Mouse (Mus musculus) stomach, embryonic 15.5 days (tissue): ENCODE data around the gene AL732309.1. TPM values are rescaled to one million over a fixed set of nuclear protein-coding genes. Genes with fewer than 3 reads are reported as not detected.

Source experiments
- ATAC-seq: fragments of 200-750 bp; cut with Nextera tagmentation; 2 replicates; pipeline ENCODE4 v1.8.0; 2017; ENCODE audit warnings: low read depth, moderate number of reproducible peaks, moderate TSS enrichment; ENCODE audit not compliant: insufficient read depth, low FRiP score
- H3K27ac ChIP-seq: fragments of 300-500 bp; sonication (generic); 2 replicates; pipeline ENCODE4 v1.5.1; 2015; ENCODE audit warnings: mild to moderate bottlenecking, inconsistent platforms
- H3K27me3 ChIP-seq: fragments of 300-500 bp; sonication (generic); replicated peaks from 2 replicates; pipeline ENCODE4 v1.6.1; 2015; ENCODE audit warnings: inconsistent platforms
- H3K36me3 ChIP-seq: fragments of 300-500 bp; sonication (generic); 2 replicates; pipeline ENCODE4 v1.6.1; 2015; ENCODE audit warnings: inconsistent platforms
- H3K4me1 ChIP-seq: fragments of 300-500 bp; sonication (generic); 2 replicates; pipeline ENCODE4 v1.6.1; 2015; ENCODE audit warnings: inconsistent platforms
- H3K4me2 ChIP-seq: fragments of 300-500 bp; sonication (generic); 2 replicates; pipeline ENCODE4 v1.6.1; 2015; ENCODE audit warnings: mild to moderate bottlenecking, inconsistent platforms
- H3K4me3 ChIP-seq: fragments of 300-500 bp; sonication (generic); replicated peaks from 2 replicates; pipeline ENCODE4 v1.5.1; 2015; ENCODE audit warnings: inconsistent platforms
- H3K9ac ChIP-seq: fragments of 300-500 bp; sonication (generic); 2 replicates; pipeline ENCODE4 v1.6.1; 2015; ENCODE audit warnings: inconsistent platforms
- H3K9me3 ChIP-seq: fragments of 300-500 bp; sonication (generic); 2 replicates; pipeline ENCODE4 v1.6.1; 2016; ENCODE audit warnings: inconsistent platforms
- WGBS: fragments of 180-500 bp; shearing (Covaris S2); methylation state at CpG from one replicate; pipeline ENCODE4 v1.1.7; 2015; 5-methylcytosine and 5-hydroxymethylcytosine counted together
- polyA plus RNA-seq: library from polyadenylated mRNA; unstranded; fragments of >200 nt; fragmentation: Nextera tagmentation; extraction: Ambion mirVana; gene quantifications from 2 replicates; pipeline ENCODE4 v1.2.1, GENCODE M21; 2015

The AL732309.1 gene
- polyA plus RNA-seq, 1 experiment from 2014 or later, result 7.2 TPM

GRCm38 (mm10) chr2:25234551-25235220, 12.0 kb downstream of the AL732309.1 start:
- Histone ChIP-seq H3K4me1 (no peaks in the 10 kb centered on the region), H3K36me3 (no peaks in the 10 kb centered on the region), H3K4me3 (no peak overlapping the region), H3K4me2 (no peak overlapping the region), H3K9me3 (no peaks in the 10 kb centered on the region), H3K27ac (no peak overlapping the region), H3K9ac (no peak overlapping the region), H3K27me3 (no peaks in the 10 kb centered on the region)
- no peak for ATAC-seq
- 48% methylated on average over 5 of the region's 5 CpGs for WGBS

DNA sequence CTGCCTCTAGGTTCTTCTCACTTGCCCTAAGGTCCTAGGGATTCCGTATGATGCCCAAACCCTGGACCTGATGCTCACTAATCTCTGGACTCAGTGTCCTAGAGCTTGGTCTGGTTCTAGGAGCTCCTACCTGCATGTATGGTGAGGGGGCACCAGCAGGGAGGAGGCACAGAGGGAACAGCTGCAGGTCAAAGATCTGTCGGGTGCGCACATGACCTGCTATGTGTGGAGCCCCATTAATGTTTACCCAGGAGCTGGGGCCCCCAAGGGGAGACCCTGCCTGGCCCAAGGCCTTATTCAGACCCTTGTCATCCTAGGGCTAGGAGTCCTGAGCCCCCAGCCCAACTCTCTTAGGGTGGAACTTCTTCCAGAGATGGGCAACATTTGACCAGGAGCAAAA, 12.6 kb downstream of the AL732309.1 start, which contains the start of gene Slc34a3:
TSS of gene Slc34a3 (minus strand) at position 315 of the 400 bp plus-strand sequence.
- no peak within 1 kb of the TSS for H3K4me3 ChIP-seq
- H3K27me3 ChIP-seq, result no peaks in the 10 kb centered on the region
- no peaks in the 10 kb centered on the region for H3K4me1 ChIP-seq
- H3K9ac ChIP-seq, result no peak within 1 kb of the TSS
- no peak within 1 kb of the TSS for H3K4me2 ChIP-seq
- ATAC-seq, result no peak
- no peak within 1 kb of the TSS for H3K27ac ChIP-seq
- H3K9me3 ChIP-seq, result no peaks in the 10 kb centered on the region
- 64% methylated on average over 3 of the region's 3 CpGs for WGBS
- no peaks in the 10 kb centered on the region for H3K36me3 ChIP-seq

DNA sequence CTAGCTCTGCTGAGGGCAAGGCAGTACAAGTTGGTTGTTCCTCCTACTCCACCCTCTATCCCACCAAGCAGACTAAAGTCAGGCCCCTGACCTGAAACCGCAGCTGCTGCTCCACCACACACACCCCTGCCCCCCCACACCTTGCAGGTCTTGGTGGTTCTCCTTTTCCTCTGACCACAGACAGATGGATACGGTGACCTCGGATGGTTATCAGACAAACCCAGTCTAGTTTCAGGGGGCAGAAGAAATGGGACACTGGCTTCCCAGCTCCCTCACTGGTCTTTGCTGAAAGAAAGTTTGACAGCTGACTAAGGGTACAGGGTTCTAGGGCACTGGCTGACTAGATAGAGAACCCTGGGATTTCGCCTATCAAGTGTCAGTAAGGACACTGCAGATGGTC, 13.2 kb downstream of the AL732309.1 start:
- no peak overlapping the region for H3K4me3 ChIP-seq
- no peak overlapping the region for H3K27ac ChIP-seq
- ATAC-seq, result no peak
- no peaks in the 10 kb centered on the region for H3K27me3 ChIP-seq
- no peaks in the 10 kb centered on the region for H3K36me3 ChIP-seq
- H3K9ac ChIP-seq, result no peak overlapping the region
- no peaks in the 10 kb centered on the region for H3K4me1 ChIP-seq
- no peaks in the 10 kb centered on the region for H3K9me3 ChIP-seq
- no peak overlapping the region for H3K4me2 ChIP-seq
- WGBS, result 75% methylated on average over 4 of the region's 4 CpGs

DNA sequence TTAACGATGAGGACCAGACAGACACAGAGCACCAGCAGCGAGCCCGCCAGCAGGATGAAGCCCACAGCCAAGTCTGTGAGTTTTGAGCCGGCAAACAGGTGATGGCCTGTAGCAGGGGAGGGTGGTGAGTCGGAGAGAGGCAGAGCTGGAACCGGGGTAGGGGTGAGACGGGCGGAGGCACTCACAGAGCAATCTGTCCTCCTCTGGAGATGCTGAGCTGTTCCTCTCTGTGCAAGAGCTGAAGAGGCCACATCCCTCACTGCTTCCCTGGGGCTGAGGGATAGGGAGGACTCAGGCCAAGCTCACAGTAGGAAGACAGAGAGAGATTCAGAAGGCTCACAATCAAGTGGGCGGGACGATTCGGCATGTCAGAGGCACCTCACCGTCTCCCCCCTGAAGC, 15.6 kb downstream of the AL732309.1 start:
- H3K4me2 ChIP-seq, result no peak overlapping the region
- no peaks in the 10 kb centered on the region for H3K27me3 ChIP-seq
- 55% methylated on average over 12 of the region's 12 CpGs for WGBS
- H3K36me3 ChIP-seq, result no peaks in the 10 kb centered on the region
- H3K9me3 ChIP-seq, result no peaks in the 10 kb centered on the region
- H3K27ac ChIP-seq, result no peak overlapping the region
- no peak for ATAC-seq
- peaks cover 4% of the 10 kb centered on the region; the same call in 1 of the 2 replicates for H3K4me1 ChIP-seq
- H3K9ac ChIP-seq, result no peak overlapping the region
- no peak overlapping the region for H3K4me3 ChIP-seq

DNA sequence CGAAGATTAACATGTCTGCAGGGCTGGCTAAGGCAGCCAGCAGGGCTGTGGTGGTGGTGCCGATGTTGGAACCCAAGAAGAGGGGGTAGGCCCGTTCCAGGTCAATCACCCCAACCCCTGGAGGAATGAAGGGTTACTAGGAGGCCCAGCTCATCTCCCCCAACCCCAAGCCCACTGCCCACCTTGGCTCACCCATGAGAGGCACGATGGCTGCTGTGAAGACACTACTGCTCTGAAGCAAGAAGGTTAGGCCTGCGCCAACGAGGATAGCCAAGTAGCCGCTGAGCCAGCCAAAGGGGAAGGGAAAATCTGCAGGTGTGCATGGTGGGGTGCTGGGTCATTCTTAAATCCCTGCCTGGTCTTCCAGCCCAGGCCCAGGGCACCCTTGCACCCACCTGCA, 16.1 kb downstream of the AL732309.1 start:
- 89% methylated on average over 7 of the region's 7 CpGs for WGBS
- no peak overlapping the region for H3K4me2 ChIP-seq
- no peaks in the 10 kb centered on the region for H3K36me3 ChIP-seq
- H3K4me3 ChIP-seq, result no peak overlapping the region
- peaks cover 7% of the 10 kb centered on the region for H3K4me1 ChIP-seq
- ATAC-seq, result no peak
- H3K27me3 ChIP-seq, result no peaks in the 10 kb centered on the region
- H3K9ac ChIP-seq, result no peak overlapping the region
- no peaks in the 10 kb centered on the region for H3K9me3 ChIP-seq
- no peak overlapping the region for H3K27ac ChIP-seq

GRCm38 (mm10) chr2:25229582-25229981, 17.1 kb downstream of the AL732309.1 start:
- Histone ChIP-seq H3K4me1 (peaks cover 8% of the 10 kb centered on the region), H3K9ac (no peak overlapping the region), H3K36me3 (no peaks in the 10 kb centered on the region), H3K27ac (no peak overlapping the region), H3K4me2 (no peak overlapping the region), H3K27me3 (no peaks in the 10 kb centered on the region), H3K4me3 (no peak overlapping the region), H3K9me3 (no peaks in the 10 kb centered on the region)
- no peak for ATAC-seq
- 79% methylated on average over 5 of the region's 5 CpGs for WGBS

- Histone ChIP-seq H3K27me3 (no peaks in the 10 kb centered on the region), H3K9me3 (no peaks in the 10 kb centered on the region), H3K9ac (no peak overlapping the region; the same call in 1 of the 2 replicates), H3K4me3 (no peak overlapping the region), H3K4me1 (peaks cover 8% of the 10 kb centered on the region), H3K27ac (peak overlapping the region; percentile 75; the same call in 1 of the 2 replicates), H3K4me2 (peak overlapping the region; percentile 48), H3K36me3 (no peaks in the 10 kb centered on the region)
- no peak for ATAC-seq
- WGBS, result 70% methylated on average over 6 of the region's 6 CpGs
Observed at GRCm38 (mm10) chr2:25228995-25229530, 17.6 kb downstream of the AL732309.1 start.

GRCm38 (mm10) chr2:25228431-25228889, 18.2 kb downstream of the AL732309.1 start:
- Histone ChIP-seq H3K4me1 (peaks cover 12% of the 10 kb centered on the region), H3K27me3 (no peaks in the 10 kb centered on the region), H3K4me2 (peak overlapping the region; percentile 48), H3K9me3 (no peaks in the 10 kb centered on the region), H3K36me3 (no peaks in the 10 kb centered on the region), H3K9ac (no peak overlapping the region; the same call in 1 of the 2 replicates), H3K4me3 (peak overlapping the region; percentile 26; the same call in 1 of the 2 replicates), H3K27ac (peak overlapping the region; percentile 75; the same call in 1 of the 2 replicates)
- ATAC-seq, result 0 out of 2 replicates have a peak, but pooled peaks have one; percentile 2
- WGBS, result under 1% methylated on average over 7 of the region's 7 CpGs

DNA sequence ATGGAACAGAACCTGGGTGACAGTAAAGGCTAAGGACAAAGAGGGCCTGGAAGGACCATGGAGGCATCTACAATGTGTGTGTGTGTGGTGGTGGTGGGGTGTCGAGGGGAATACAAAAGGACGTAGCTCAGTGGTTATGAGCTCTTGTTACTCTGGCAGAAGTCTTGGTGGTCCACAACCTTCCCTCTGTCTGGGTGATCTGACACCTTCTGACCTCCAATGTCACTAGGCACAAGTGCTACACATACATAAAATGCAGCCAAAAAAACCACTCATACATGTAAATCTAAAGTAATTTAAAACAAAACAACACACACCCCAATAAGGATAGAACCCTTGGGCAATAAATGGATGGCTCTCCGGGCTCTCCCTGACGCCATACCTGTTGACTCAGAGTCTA, 19.3 kb downstream of the AL732309.1 start:
- H3K4me1 ChIP-seq, result peaks cover 16% of the 10 kb centered on the region
- H3K4me3 ChIP-seq, result no peak overlapping the region
- H3K4me2 ChIP-seq, result no peak overlapping the region
- no peak for ATAC-seq
- no peaks in the 10 kb centered on the region for H3K9me3 ChIP-seq
- no peak overlapping the region for H3K27ac ChIP-seq
- no peak overlapping the region for H3K9ac ChIP-seq
- H3K27me3 ChIP-seq, result no peaks in the 10 kb centered on the region
- 91% methylated on average over 4 of the region's 4 CpGs for WGBS
- no peaks in the 10 kb centered on the region for H3K36me3 ChIP-seq

- no peak overlapping the region for H3K4me3 ChIP-seq
- H3K27me3 ChIP-seq, result no peaks in the 10 kb centered on the region
- no peaks in the 10 kb centered on the region for H3K36me3 ChIP-seq
- WGBS, result 81% methylated on average over 5 of the region's 5 CpGs
- ATAC-seq, result no peak
- H3K9me3 ChIP-seq, result no peaks in the 10 kb centered on the region
- no peak overlapping the region for H3K9ac ChIP-seq
- no peak overlapping the region for H3K4me2 ChIP-seq
- peaks cover 16% of the 10 kb centered on the region for H3K4me1 ChIP-seq
- no peak overlapping the region for H3K27ac ChIP-seq
Observed at GRCm38 (mm10) chr2:25226864-25227263, 19.8 kb downstream of the AL732309.1 start.

GRCm38 (mm10) chr2:25225811-25226379, 20.8 kb downstream of the AL732309.1 start:
- H3K36me3 ChIP-seq, result no peaks in the 10 kb centered on the region
- WGBS, result 74% methylated on average over 8 of the region's 8 CpGs
- no peak for ATAC-seq
- no peak overlapping the region for H3K9ac ChIP-seq
- H3K4me3 ChIP-seq, result peak overlapping the region; percentile 54
- peak overlapping the region; percentile 99 for H3K27ac ChIP-seq
- no peaks in the 10 kb centered on the region for H3K9me3 ChIP-seq
- H3K27me3 ChIP-seq, result no peaks in the 10 kb centered on the region
- H3K4me1 ChIP-seq, result peaks cover 16% of the 10 kb centered on the region
- peak overlapping the region; percentile 51 for H3K4me2 ChIP-seq
